ENCODE assay signal across 9 mouse cellular contexts in genomic region chr4:82537279-82537967, GRCm38 (mm10).
A peak's percentile ranks its signal among the peaks of the same experiment; 100 is the strongest.
DNase-seq lines count a peak whose midpoint lies in the region; ATAC-seq and TF ChIP-seq lines count a peak whose summit lies in the region.
"Had no signal": no experiment of that assay in that cellular context is flagged by ENCODE, and none has a peak within 500 bp of the region (broad histone marks: within the 10 kb centered on the region; RNA-seq: fewer than 3 reads in every experiment).

No protein-coding gene starts in this region.

- no peak for ATAC-seq in embryonic facial prominence, embryonic 11.5 days (replicated peaks; ENCODE audit: insufficient number of reproducible peaks, low FRiP score, low TSS enrichment, low read depth)
- ATAC-seq in heart, embryonic 15.5 days (replicated peaks; ENCODE audit: insufficient number of reproducible peaks, insufficient read depth, low FRiP score, low read depth), result no peak
- ATAC-seq in kidney, postnatal 0 days (replicated peaks; ENCODE audit: low FRiP score, low read depth), result no peak
- ATAC-seq in stomach, postnatal 0 days (ENCODE audit: low FRiP score, low TSS enrichment), result no peak
- ATAC-seq: Patski had no signal

- H3K9ac ChIP-seq in embryonic facial prominence, embryonic 11.5 days (replicated peaks; ENCODE audit: low read length), result peak overlapping the region; percentile 59
- H3K9ac ChIP-seq in heart, embryonic 15.5 days, result peak overlapping the region; percentile 66
- H3K9ac ChIP-seq in kidney, postnatal 0 days (ENCODE audit: low read depth, low read length), result no peak overlapping the region
- peak overlapping the region; percentile 58 for H3K9ac ChIP-seq in stomach, postnatal 0 days (ENCODE audit: low read length)

- no peak for TF ChIP-seq CTCF in kidney, postnatal 0 days (IDR thresholded peaks at IDR 0.05; ENCODE audit: low read depth)
- TF ChIP-seq CTCF in stomach, postnatal 0 days (IDR thresholded peaks at IDR 0.05; ENCODE audit: low read depth), result no peak

- H3K27ac ChIP-seq in embryonic facial prominence, embryonic 11.5 days (replicated peaks; ENCODE audit: low read depth, low read length), result no peak overlapping the region; the same call in 1 of the 2 replicates
- peak overlapping the region; percentile 77 for H3K27ac ChIP-seq in heart, embryonic 15.5 days
- no peak overlapping the region for H3K27ac ChIP-seq in kidney, postnatal 0 days
- H3K27ac ChIP-seq in stomach, postnatal 0 days (replicated peaks), result no peak overlapping the region

- H3K4me2 ChIP-seq in embryonic facial prominence, embryonic 11.5 days (ENCODE audit: low read depth, low read length), result peak overlapping the region; percentile 77
- peak overlapping the region; percentile 83 for H3K4me2 ChIP-seq in heart, embryonic 15.5 days
- peak overlapping the region; percentile 82 for H3K4me2 ChIP-seq in kidney, postnatal 0 days (ENCODE audit: low read length)
- H3K4me2 ChIP-seq in stomach, postnatal 0 days (replicated peaks; ENCODE audit: low read depth), result peak overlapping the region; percentile 63

- H3K9me3 ChIP-seq in embryonic facial prominence, embryonic 11.5 days (replicated peaks; ENCODE audit: control insufficient read depth, low read length), result no peaks in the 10 kb centered on the region
- no peaks in the 10 kb centered on the region for H3K9me3 ChIP-seq in heart, embryonic 15.5 days (replicated peaks)
- H3K9me3 ChIP-seq in kidney, postnatal 0 days (replicated peaks; ENCODE audit: low read length), result no peaks in the 10 kb centered on the region
- H3K9me3 ChIP-seq in stomach, postnatal 0 days (ENCODE audit: control insufficient read depth, low read length), result no peaks in the 10 kb centered on the region

- no peak for TF ChIP-seq EP300 in stomach, postnatal 0 days (optimal IDR thresholded peaks at IDR 0.05)

- H3K36me3 ChIP-seq in embryonic facial prominence, embryonic 11.5 days (replicated peaks; ENCODE audit: control insufficient read depth, insufficient read depth, low read depth, low read length), result no peaks in the 10 kb centered on the region
- H3K36me3 ChIP-seq in heart, embryonic 15.5 days, result no peaks in the 10 kb centered on the region
- no peaks in the 10 kb centered on the region for H3K36me3 ChIP-seq in kidney, postnatal 0 days (ENCODE audit: insufficient read depth, low read length)
- no peaks in the 10 kb centered on the region for H3K36me3 ChIP-seq in stomach, postnatal 0 days (ENCODE audit: control insufficient read depth, insufficient read depth, low read length)

- peaks cover 9% of the 10 kb centered on the region; the same call in 1 of the 2 replicates for H3K27me3 ChIP-seq in embryonic facial prominence, embryonic 11.5 days (ENCODE audit: control insufficient read depth, insufficient read depth, low read length)
- H3K27me3 ChIP-seq in heart, embryonic 15.5 days, result no peaks in the 10 kb centered on the region
- peaks cover 43% of the 10 kb centered on the region for H3K27me3 ChIP-seq in kidney, postnatal 0 days (ENCODE audit: insufficient read depth, low read length)
- peaks cover 3% of the 10 kb centered on the region; the same call in 1 of the 2 replicates for H3K27me3 ChIP-seq in stomach, postnatal 0 days (ENCODE audit: control insufficient read depth, insufficient read depth, low read length)
- H3K27me3 ChIP-seq: Patski had no signal

- WGBS in embryonic facial prominence, embryonic 11.5 days, result 0% methylated on average over 28 of the region's 28 CpGs
- WGBS in heart, embryonic 15.5 days, result 3% methylated on average over 28 of the region's 28 CpGs
- 4% methylated on average over 28 of the region's 28 CpGs for WGBS in kidney, postnatal 0 days
- 14% methylated on average over 28 of the region's 28 CpGs for WGBS in stomach, postnatal 0 days

- peak overlapping the region; percentile 34 for H3K4me3 ChIP-seq in embryonic facial prominence, embryonic 11.5 days (ENCODE audit: low read depth, low read length)
- H3K4me3 ChIP-seq in heart, embryonic 15.5 days, result peak overlapping the region; percentile 47
- H3K4me3 ChIP-seq in kidney, postnatal 0 days (replicated peaks; ENCODE audit: low read depth, low read length), result peak overlapping the region; percentile 38
- H3K4me3 ChIP-seq in stomach, postnatal 0 days (ENCODE audit: low read depth, low read length), result peak overlapping the region; percentile 39

- H3K4me1 ChIP-seq in embryonic facial prominence, embryonic 11.5 days (ENCODE audit: control insufficient read depth, insufficient read depth, low read length), result peaks cover 9% of the 10 kb centered on the region
- H3K4me1 ChIP-seq in heart, embryonic 15.5 days (replicated peaks), result peaks cover 73% of the 10 kb centered on the region
- H3K4me1 ChIP-seq in kidney, postnatal 0 days (replicated peaks; ENCODE audit: insufficient read depth, low read length), result peaks cover 11% of the 10 kb centered on the region; the same call in 1 of the 2 replicates
- H3K4me1 ChIP-seq in stomach, postnatal 0 days (replicated peaks; ENCODE audit: control insufficient read depth, insufficient read depth), result no peaks in the 10 kb centered on the region; the same call in 1 of the 2 replicates

- peak; percentile 57 for DNase-seq in ovary, postnatal 10 days (ENCODE audit: low spot score)
- DNase-seq in ovary, postnatal 14 days (ENCODE audit: low spot score), result no peak
- DNase-seq in embryonic facial prominence, embryonic 11.5 days (ENCODE audit: low spot score), result peak; percentile 64
- peak; percentile 65 for DNase-seq in kidney, postnatal 0 days (ENCODE audit: low spot score)
- peak; percentile 50 for DNase-seq in lung, postnatal 14 days
- peak; percentile 42 for DNase-seq in stomach, postnatal 0 days (ENCODE audit: low spot score)
- no peak for DNase-seq in B cell, adult 2 months

Comparison
In these comparisons a context has a peak if more than half of its experiments do, and no peak if none do; other contexts are left out.
1. DNase-seq: peak in ovary, postnatal 10 days (single experiment), embryonic facial prominence, embryonic 11.5 days (single experiment), kidney, postnatal 0 days (single experiment), lung, postnatal 14 days (single experiment) and stomach, postnatal 0 days (single experiment); none in ovary, postnatal 14 days (single experiment) and B cell, adult 2 months (0 of 2).
2. Peak in every context shown above with its lines, with median percentiles within 50 percentile points of each other: H3K4me2 ChIP-seq and H3K4me3 ChIP-seq.